Mouse (Mus musculus) cortical plate, adult 2 months (tissue): ENCODE results near the gene Znhit3.

Experiments used
- CTCF ChIP-seq: fragments of 200-500 bp; IDR thresholded peaks from 2 replicates; pipeline ENCODE4 v1.5.1; 2011; ENCODE audit warnings: mild to moderate bottlenecking, control low read depth, low read length; ENCODE audit not compliant: insufficient read depth; ENCODE audit errors: extremely low read depth
- POLR2A ChIP-seq: fragments of 200-500 bp; IDR thresholded peaks from 2 replicates; pipeline ENCODE4 v1.6.1; 2011; ENCODE audit warnings: mild to moderate bottlenecking, low read length, control low read depth; ENCODE audit not compliant: insufficient read depth; ENCODE audit errors: extremely low read depth

DNA sequence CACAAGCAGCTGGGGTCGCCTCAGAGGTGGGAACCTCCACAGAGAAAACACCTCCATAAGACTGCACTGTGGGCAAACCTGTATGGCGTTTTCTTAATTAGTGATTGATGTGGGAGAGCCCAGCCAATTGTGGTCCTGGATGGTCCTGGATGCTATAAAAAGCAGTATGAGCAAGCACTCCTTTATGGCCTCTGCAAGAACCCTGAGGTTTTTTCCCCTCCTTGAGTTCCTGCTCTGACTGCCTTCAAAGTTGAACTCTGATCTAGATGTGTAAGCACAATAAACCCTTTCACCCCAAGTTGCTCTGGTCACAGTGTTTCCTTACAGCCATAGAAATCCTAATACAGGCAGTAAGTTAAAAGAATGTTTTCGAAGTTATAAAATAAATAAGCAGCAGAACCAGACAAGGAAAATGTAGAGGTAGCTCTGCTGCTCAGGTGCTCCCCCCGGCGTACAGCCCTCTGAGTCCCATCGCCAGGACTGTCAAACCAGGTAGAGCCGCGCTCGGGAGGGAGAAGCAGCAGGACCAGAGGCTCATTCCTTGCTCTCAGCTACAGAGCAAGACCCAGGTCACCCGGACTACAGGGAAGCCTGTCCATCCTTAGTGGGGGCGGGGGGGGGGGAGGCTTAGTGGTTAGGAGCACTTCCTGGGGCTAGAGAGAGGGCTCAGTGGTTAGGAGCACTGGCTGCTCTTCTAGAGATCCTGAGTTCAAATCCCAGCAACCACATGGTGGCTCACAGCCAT lies 29.2 kb downstream of the Znhit3 start:
- no peak for TF ChIP-seq CTCF
- TF ChIP-seq POLR2A: no peak
